Mouse (Mus musculus) inflammation-experienced regulatory T-cells, adult 6 months (primary cell): ENCODE measurements around the gene Plbd2. TPM values are rescaled to one million over a fixed set of nuclear protein-coding genes. Genes with fewer than 3 reads are reported as not detected.

Experiments
- ATAC-seq: one replicate; pipeline ENCODE4 v1.8.0; 2017
- polyA plus RNA-seq, 3 experiments: library from polyadenylated mRNA; unstranded; fragments of 100-300 nt; shearing (Covaris generic); gene quantifications; one replicate each; pipeline ENCODE4 v1.2.1; 2017

Gene Plbd2
- polyA plus RNA-seq, 3 experiments from 2014 or later, result 3.2 to 5.7 (median 3.5) TPM

GRCm38 (mm10) chr5:120435731-120436501, 67.5 kb downstream of the Plbd2 start:
- no peak for ATAC-seq

- no peak for ATAC-seq
Observed at GRCm38 (mm10) chr5:120435006-120435681, 68.3 kb downstream of the Plbd2 start.

GRCm38 (mm10) chr5:120434231-120434735, 69.1 kb downstream of the Plbd2 start:
- ATAC-seq, result no peak

Other genes with a start within 250 kb of the Plbd2 start
- not detected for gene Lhx5, start 71.9 kb downstream of the Plbd2 start, polyA plus RNA-seq
- gene Sdsl, start 30.8 kb downstream of the Plbd2 start, polyA plus RNA-seq, result not detected
- not detected for gene Sds, start 27.1 kb downstream of the Plbd2 start, polyA plus RNA-seq
- gene Slc8b1, start 7.5 kb upstream of the Plbd2 start, polyA plus RNA-seq, result 10 to 100 TPM in 1 of 3 experiments, 1 to 10 TPM in 2; 6.1 to 14.5 (median 7.3) TPM
- 10 to 100 TPM in 2 of 3 experiments, 1 to 10 TPM in 1; 6.4 to 15.8 (median 12.6) TPM for gene Tpcn1, start 85.0 kb upstream of the Plbd2 start, polyA plus RNA-seq
- under 1 TPM in 1 of 3 experiments, not detected in 2; 0.91 TPM for gene Iqcd, start 85.4 kb upstream of the Plbd2 start, polyA plus RNA-seq
- 1 to 10 TPM; 2.1 to 3.5 (median 3.2) TPM for gene Rita1, start 109.0 kb upstream of the Plbd2 start, polyA plus RNA-seq
- gene Ddx54, start 109.1 kb upstream of the Plbd2 start, polyA plus RNA-seq, result 10 to 100 TPM; 13.0 to 21.1 (median 13.4) TPM
- gene Cfap73, start 130.6 kb upstream of the Plbd2 start, polyA plus RNA-seq, result not detected
- 1 to 10 TPM; 6.8 to 9.7 (median 6.8) TPM for gene Rasal1, start 145.2 kb upstream of the Plbd2 start, polyA plus RNA-seq
- gene Dtx1, start 208.3 kb upstream of the Plbd2 start, polyA plus RNA-seq, result 10 to 100 TPM; 41.0 to 52.7 (median 49.6) TPM
- gene Oas2, start 246.2 kb upstream of the Plbd2 start, polyA plus RNA-seq, result 1 to 10 TPM in 1 of 3 experiments, under 1 TPM in 2; 0.71 to 2.2 (median 0.95) TPM